Mouse (Mus musculus) urinary bladder, postnatal 4 days (tissue): ENCODE measurements around the gene Nxpe2.

ENCODE experiments used
- DNase-seq, 2 experiments: peaks; one replicate each; pipeline ENCODE4 v3.0.0; 2021 to 2022; ENCODE audit warnings: low spot score in 2 of 2

The Nxpe2 gene

DNA sequence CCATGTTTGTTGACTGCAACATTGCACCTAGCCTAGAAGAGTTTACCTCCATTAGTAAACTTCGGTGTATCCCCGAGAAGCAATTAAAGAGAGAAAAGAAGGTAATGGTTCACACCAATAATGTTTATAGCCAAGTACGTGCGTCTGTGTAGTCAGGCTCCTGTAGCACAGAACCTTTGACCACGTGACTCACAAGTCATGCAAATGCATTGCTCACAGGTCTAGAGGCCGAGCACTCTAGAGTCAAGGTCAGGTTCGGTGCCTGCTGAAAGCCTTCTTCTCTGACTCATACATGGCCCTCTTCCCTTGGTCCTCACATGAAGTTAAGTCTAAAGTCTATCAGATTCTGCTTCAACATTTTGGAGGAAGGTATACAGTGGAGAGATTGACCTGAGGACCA, 54.3 kb downstream of the Nxpe2 start:
- no peak for DNase-seq

DNA sequence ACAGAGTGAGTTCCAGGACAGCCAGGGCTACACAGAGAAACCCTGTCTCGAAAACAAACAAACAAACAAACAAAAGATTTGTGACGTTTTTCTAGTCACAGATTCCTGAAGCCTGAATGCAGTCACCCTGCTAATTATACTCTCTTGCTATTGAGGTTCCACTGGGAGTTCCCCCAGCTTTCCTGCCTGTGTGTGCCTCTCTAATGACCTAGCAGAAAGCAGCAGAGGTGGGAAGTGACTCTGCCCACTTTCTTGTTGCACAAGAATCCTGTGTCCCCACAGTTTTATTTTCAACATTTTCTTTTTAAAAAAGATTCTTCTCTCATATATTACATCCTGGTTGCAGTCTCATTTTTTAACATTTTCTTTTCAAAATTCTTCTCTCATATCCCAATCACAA, 58.5 kb downstream of the Nxpe2 start:
- no peak for DNase-seq

DNA sequence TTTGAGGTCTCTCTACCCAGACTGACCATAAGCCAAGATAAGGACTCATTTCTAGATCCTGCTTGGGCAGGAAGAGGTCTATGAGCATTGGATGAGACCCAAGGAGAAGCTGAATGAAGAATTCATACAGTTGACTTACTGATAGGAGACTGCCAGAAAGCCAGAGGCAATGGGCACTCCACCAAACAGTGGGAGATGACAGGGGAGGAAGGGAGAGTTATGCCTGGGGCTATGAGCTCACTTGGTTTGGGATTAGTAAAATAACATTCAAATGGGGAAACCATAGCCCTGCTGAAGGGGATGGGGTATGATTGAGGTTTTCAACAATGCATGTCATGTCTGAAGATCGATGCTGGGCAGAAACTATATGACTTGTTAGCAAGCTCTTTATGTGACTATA, 63.0 kb downstream of the Nxpe2 start:
- no peak for DNase-seq

- DNase-seq: no peak
These were observed 69.0 kb downstream of the Nxpe2 start for GRCm38 (mm10) chr9:48284221-48284620.

DNA sequence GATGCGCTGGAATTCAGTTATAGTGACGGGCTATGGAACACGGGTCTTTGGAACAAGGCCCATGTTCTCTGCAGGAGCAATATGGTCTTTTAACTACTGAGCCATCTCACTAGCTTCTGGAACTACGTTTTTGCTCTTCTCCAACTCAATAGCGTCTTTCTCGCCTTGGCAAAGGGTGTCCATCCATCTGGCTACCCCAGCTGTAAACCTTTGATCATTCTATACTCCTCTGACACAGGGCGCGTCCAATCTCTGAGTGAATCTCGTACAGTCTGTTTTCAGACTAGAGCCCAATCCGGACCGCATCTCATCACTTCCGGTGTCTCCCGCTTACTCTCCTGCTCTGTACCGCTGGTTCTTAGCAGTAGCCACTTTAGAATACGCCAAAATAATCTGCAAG, 76.4 kb downstream of the Nxpe2 start:
- DNase-seq: no peak
